Comparison of ENCODE assay signal across 10 mouse cellular contexts in the genomic region with DNA sequence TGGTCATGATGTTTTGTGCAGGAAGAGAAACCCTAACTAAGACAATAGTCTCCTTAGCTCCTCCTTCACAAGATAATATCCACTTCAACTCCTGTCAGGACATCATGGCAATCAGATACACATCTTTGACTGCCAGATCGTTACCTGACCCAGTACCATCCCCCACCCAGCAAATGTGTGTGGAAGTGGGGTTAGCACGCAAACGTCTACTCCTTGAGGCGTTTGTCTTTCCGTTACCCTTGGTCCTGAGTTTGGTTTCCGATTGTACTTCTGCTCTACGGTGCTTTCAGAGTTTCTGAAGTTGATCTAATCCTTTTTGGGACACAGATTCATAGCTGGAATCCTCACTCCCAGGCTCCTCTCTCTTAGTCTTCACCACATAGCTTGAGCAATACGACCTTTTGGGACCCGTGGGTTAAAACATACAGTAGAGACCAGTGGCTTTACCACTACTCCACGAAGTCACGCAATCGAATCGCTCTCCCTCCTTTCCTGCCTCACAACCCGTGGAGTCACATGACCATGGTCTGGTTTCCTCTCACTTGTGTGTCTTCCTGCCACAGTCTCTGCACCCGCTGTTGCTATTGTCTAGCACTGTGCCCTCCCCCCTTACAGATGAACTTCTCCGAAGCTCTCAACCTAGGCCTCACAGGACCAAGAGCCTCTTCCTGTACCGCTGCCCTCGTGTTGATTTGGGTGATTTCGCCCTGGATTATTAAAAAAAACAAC.
DNase-seq lines count a peak whose midpoint lies in the region; ATAC-seq lines count a peak whose summit lies in the region.
"Had no signal": no experiment of that assay in that cellular context is flagged by ENCODE, and none has a peak within 500 bp of the region (broad histone marks: within the 10 kb centered on the region; RNA-seq: fewer than 3 reads in every experiment).

No protein-coding gene starts in this region.

- WGBS in hindbrain, embryonic 12.5 days: 86% methylated on average over 19 of the region's 19 CpGs

- H3K4me2 ChIP-seq in hindbrain, embryonic 12.5 days (replicated peaks): no peak overlapping the region
- H3K4me2 ChIP-seq: forebrain, embryonic 12.5 days; neural tube, embryonic 13.5 days had no signal

- ATAC-seq in neutrophil, adult 5-6 weeks (ENCODE audit: extremely low read depth, insufficient number of reproducible peaks, low FRiP score, poor library complexity, severe bottlenecking): peak; percentile 78
- ATAC-seq in hindbrain, embryonic 12.5 days (ENCODE audit: low FRiP score): no peak

- peaks cover 4% of the 10 kb centered on the region; the same call in 1 of the 2 replicates for H3K9me3 ChIP-seq in hindbrain, embryonic 12.5 days (replicated peaks)
- H3K9me3 ChIP-seq: forebrain, embryonic 12.5 days had no signal

- no peak overlapping the region for H3K4me3 ChIP-seq in hindbrain, embryonic 12.5 days
- H3K4me3 ChIP-seq: forebrain, embryonic 12.5 days; neural tube, embryonic 13.5 days had no signal

- H3K27me3 ChIP-seq in hindbrain, embryonic 12.5 days: peaks cover 6% of the 10 kb centered on the region; the same call in 1 of the 2 replicates
- H3K27me3 ChIP-seq: neural tube, embryonic 13.5 days had no signal

- no peaks in the 10 kb centered on the region for H3K36me3 ChIP-seq in hindbrain, embryonic 12.5 days
- H3K36me3 ChIP-seq: forebrain, embryonic 12.5 days had no signal

- H3K9ac ChIP-seq in hindbrain, embryonic 12.5 days: no peak overlapping the region
- H3K9ac ChIP-seq: forebrain, embryonic 12.5 days; neural tube, embryonic 13.5 days had no signal

- H3K27ac ChIP-seq in hindbrain, embryonic 12.5 days: no peak overlapping the region
- H3K27ac ChIP-seq: forebrain, embryonic 12.5 days; neural tube, embryonic 13.5 days had no signal

- H3K4me1 ChIP-seq in hindbrain, embryonic 12.5 days: peaks cover 4% of the 10 kb centered on the region; the same call in 1 of the 2 replicates
- H3K4me1 ChIP-seq: forebrain, embryonic 12.5 days had no signal

- peak; percentile 88 for DNase-seq in CD4-positive, CD25-positive, alpha-beta regulatory T cell, adult 2 months (ENCODE audit: low read depth, low spot score)
- DNase-seq in T-cell, adult 2 months (ENCODE audit: low spot score): peak; percentile 89
- DNase-seq in lung, adult 18-20 months: peak; percentile 40 to 52
- no peak for DNase-seq in adrenal gland, adult (ENCODE audit: inconsistent age in 2 of 2, low spot score in 1 of 2)
- no peak for DNase-seq in left cerebral cortex, adult 9 months (ENCODE audit: low spot score in 2 of 2)
- DNase-seq: cerebellum, adult 8-10 months had no signal

Comparison
In these comparisons a context has a peak if more than half of its experiments do, and no peak if none do; other contexts are left out.
1. DNase-seq: peak in CD4-positive, CD25-positive, alpha-beta regulatory T cell, adult 2 months (single experiment), T-cell, adult 2 months (single experiment) and lung, adult 18-20 months (2 of 2); none in adrenal gland, adult (0 of 2) and left cerebral cortex, adult 9 months (0 of 2).